Mouse (Mus musculus) G1E (cell line): ENCODE results near the gene Tacc2. TPM values are rescaled to one million over a fixed set of nuclear protein-coding genes. Genes with fewer than 3 reads are reported as not detected.

Experiments used
- ATAC-seq: 2 replicates; pipeline ENCODE4 v1.8.0; 2016; ENCODE audit warnings: mild to moderate bottlenecking; ENCODE audit not compliant: insufficient number of reproducible peaks, poor library complexity, low FRiP score, severe bottlenecking; ENCODE audit errors: extremely low read depth
- DNase-seq: peaks from one replicate; pipeline ENCODE4 v3.0.0; 2012; ENCODE audit warnings: low spot score
- H3K27me3 ChIP-seq: 2 replicates; pipeline ENCODE4 v1.6.1; 2012; ENCODE audit warnings: mild to moderate bottlenecking, low read length, inconsistent platforms; ENCODE audit not compliant: insufficient read depth
- H3K36me3 ChIP-seq: replicated peaks from 2 replicates; pipeline ENCODE3; 2012; ENCODE audit warnings: mild to moderate bottlenecking, inconsistent platforms
- H3K4me1 ChIP-seq: 2 replicates; pipeline ENCODE4 v1.6.1; 2012; ENCODE audit warnings: low read depth, low read length, inconsistent platforms, mixed read lengths; ENCODE audit not compliant: insufficient read depth
- H3K4me3 ChIP-seq: 2 replicates; pipeline ENCODE4 v1.5.1; 2012; ENCODE audit warnings: low read depth, mild to moderate bottlenecking, inconsistent platforms, low read length, moderate library complexity, mixed read lengths
- H3K9me3 ChIP-seq: replicated peaks from 2 replicates; pipeline ENCODE4 v1.6.1; 2012; ENCODE audit warnings: inconsistent platforms
- CTCF ChIP-seq: IDR thresholded peaks from 2 replicates; pipeline ENCODE4 v1.5.1; 2012; ENCODE audit warnings: low read depth, low read length, inconsistent platforms, mixed read lengths
- GATA1 ChIP-seq: IDR thresholded peaks from 2 replicates; pipeline ENCODE4 v1.6.1; 2012; ENCODE audit warnings: borderline replicate concordance, low read length, inconsistent platforms, mixed read lengths
- GATA2 ChIP-seq: IDR thresholded peaks from 2 replicates; pipeline ENCODE4 v1.6.1; 2012; ENCODE audit warnings: low read depth, low read length, inconsistent platforms, borderline replicate concordance
- POLR2AphosphoS5 ChIP-seq: IDR thresholded peaks from 2 replicates; pipeline ENCODE4 v1.6.1; 2012; ENCODE audit warnings: low read depth, low read length, inconsistent platforms; ENCODE audit not compliant: insufficient replicate concordance
- TAL1 ChIP-seq: conservative IDR thresholded peaks from 2 replicates; pipeline ENCODE4 v1.6.1; 2012; ENCODE audit warnings: low read depth, low read length, inconsistent platforms, mixed read lengths
- polyA plus RNA-seq: library from polyadenylated mRNA; stranded (reverse); fragments of >175 nt; gene quantifications from 2 replicates; pipeline ENCODE4 v1.2.3, GENCODE M21; 2012
- total RNA-seq, 2 experiments: library from RNA; stranded (forward) in 1 of 2; stranded (reverse) in 1 of 2; fragments of 200-1000 nt in 1 of 2; fragments of >200 nt in 1 of 2; fragmentation: Nextera tagmentation in 1 of 2; gene quantifications; 2 replicates each; pipeline ENCODE4 v1.2.3; 2014 to 2017

The Tacc2 gene
- total and polyA plus RNA-seq, 3 experiments, result 0.38 TPM; not detected in 2

DNA sequence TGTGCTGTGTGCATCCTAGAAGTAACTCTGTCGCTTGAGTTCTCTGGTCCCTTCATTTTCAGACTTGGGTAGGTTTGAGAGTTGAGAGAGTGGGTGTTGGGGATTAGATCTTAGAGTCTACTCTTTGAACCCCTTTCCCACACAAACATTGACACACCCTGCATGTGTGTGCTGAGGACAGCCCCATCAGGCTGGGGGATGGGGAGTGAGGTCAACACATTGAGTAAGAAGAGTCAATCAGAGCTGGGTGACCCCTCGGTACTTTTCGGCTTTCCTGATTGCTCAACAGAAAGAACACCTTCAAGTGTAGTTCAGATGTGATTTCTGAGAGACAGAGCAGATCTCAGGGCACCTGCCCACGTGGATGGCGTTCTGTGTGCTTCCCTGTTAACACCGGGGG, 139.8 kb downstream of the Tacc2 start:
- no peak overlapping the region for H3K4me3 ChIP-seq
- no peak for ATAC-seq
- no peaks in the 10 kb centered on the region for H3K4me1 ChIP-seq
- no peaks in the 10 kb centered on the region for H3K27me3 ChIP-seq
- TF ChIP-seq GATA2, result no peak
- TF ChIP-seq TAL1, result no peak
- TF ChIP-seq CTCF, result no peak
- TF ChIP-seq POLR2AphosphoS5, result no peak
- TF ChIP-seq GATA1, result no peak
- DNase-seq, result no peak
- H3K36me3 ChIP-seq, result no peaks in the 10 kb centered on the region
- peaks cover 85% of the 10 kb centered on the region for H3K9me3 ChIP-seq

GRCm38 (mm10) chr7:130719931-130720598, 142.8 kb downstream of the Tacc2 start:
- ATAC-seq (no peak), DNase-seq (no peak)
- no peak overlapping the region for H3K4me3 ChIP-seq
- TF ChIP-seq TAL1, result no peak
- no peak for TF ChIP-seq GATA1
- TF ChIP-seq CTCF, result no peak
- TF ChIP-seq GATA2, result no peak
- TF ChIP-seq POLR2AphosphoS5, result no peak
- peaks cover 92% of the 10 kb centered on the region for H3K9me3 ChIP-seq
- H3K4me1 ChIP-seq, result no peaks in the 10 kb centered on the region
- no peaks in the 10 kb centered on the region for H3K27me3 ChIP-seq
- no peaks in the 10 kb centered on the region for H3K36me3 ChIP-seq

GRCm38 (mm10) chr7:130720646-130721335, 143.6 kb downstream of the Tacc2 start:
- Histone ChIP-seq H3K9me3 (peaks cover 92% of the 10 kb centered on the region), H3K4me1 (no peaks in the 10 kb centered on the region), H3K27me3 (no peaks in the 10 kb centered on the region), H3K4me3 (no peak overlapping the region; the same call in 1 of the 2 replicates), H3K36me3 (no peaks in the 10 kb centered on the region)
- ATAC-seq (no peak), DNase-seq (no peak)
- no peak for TF ChIP-seq GATA1
- no peak for TF ChIP-seq CTCF
- no peak for TF ChIP-seq TAL1
- TF ChIP-seq POLR2AphosphoS5, result no peak
- no peak for TF ChIP-seq GATA2

- no peak for ATAC-seq
Measured at GRCm38 (mm10) chr7:130726185-130726584, 148.9 kb downstream of the Tacc2 start.

DNA sequence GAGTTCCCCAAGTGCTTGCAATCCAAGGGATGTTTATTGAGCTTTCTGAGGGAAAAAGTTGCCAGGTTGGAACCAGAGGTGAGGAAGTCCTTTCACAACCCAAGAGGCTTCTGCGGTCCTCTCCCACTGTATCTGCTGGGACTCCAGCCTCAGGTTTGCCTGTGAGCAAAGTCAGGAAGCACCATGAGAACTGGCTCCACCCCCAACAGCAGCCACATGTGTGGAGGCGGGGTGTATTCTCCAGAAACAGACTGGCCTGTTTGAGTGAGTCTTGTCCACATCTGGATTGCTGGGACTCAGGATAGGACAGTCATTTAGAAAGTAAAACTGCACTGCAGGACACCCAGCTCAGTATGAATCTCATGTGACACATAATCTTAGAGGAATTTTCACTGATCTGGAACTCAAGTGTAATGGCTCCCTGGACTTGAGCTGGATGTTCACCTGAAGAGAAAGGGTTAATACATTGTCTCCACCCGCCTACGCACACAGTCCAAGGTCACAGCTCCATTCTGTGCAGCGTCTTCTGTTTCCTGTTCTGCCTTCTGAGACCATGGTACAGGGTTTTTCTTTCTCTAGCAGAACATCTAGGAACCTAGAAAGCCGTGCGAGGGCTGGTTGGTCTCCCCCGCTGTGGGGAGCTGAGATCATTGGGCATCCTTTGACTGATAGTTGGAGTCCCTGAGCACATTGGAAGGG, 149.6 kb downstream of the Tacc2 start:
- no peaks in the 10 kb centered on the region for H3K36me3 ChIP-seq
- H3K27me3 ChIP-seq, result no peaks in the 10 kb centered on the region
- TF ChIP-seq TAL1 (no peak), POLR2AphosphoS5 (no peak), GATA1 (no peak), CTCF (no peak), GATA2 (no peak)
- ATAC-seq (no peak), DNase-seq (no peak)
- H3K9me3 ChIP-seq, result peaks cover 90% of the 10 kb centered on the region
- no peaks in the 10 kb centered on the region for H3K4me1 ChIP-seq
- H3K4me3 ChIP-seq, result no peak overlapping the region

More at GRCm38 (mm10) chr7:130726185-130726584, 148.9 kb downstream of the Tacc2 start:
- Histone ChIP-seq H3K4me1 (no peaks in the 10 kb centered on the region), H3K36me3 (no peaks in the 10 kb centered on the region), H3K9me3 (peaks cover 91% of the 10 kb centered on the region), H3K27me3 (no peaks in the 10 kb centered on the region), H3K4me3 (no peak overlapping the region)
- DNase-seq, result no peak
- no peak for TF ChIP-seq GATA1
- no peak for TF ChIP-seq POLR2AphosphoS5
- TF ChIP-seq CTCF, result no peak
- TF ChIP-seq GATA2, result no peak
- no peak for TF ChIP-seq TAL1

DNA sequence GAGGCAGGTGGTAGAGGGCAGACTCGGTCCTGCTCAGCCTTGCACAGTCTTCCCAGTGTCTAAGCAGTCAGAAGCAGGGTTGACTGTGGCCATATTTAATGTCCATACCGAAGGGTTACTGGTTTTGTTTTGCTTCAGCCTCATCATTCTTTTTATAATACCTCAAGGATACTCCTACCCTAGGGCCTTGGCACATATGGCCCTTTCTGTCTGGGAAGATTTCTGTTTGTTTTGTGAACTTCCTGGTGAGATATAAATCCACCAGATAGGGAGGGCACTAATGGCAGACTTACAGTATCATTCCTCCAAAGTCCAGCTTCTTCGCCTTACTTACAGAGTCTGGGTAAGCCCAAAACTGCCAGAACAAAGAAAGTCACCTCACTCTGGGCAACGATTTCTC, 150.3 kb downstream of the Tacc2 start:
- no peak overlapping the region for H3K4me3 ChIP-seq
- no peaks in the 10 kb centered on the region for H3K36me3 ChIP-seq
- H3K9me3 ChIP-seq, result peaks cover 88% of the 10 kb centered on the region
- no peak for ATAC-seq
- TF ChIP-seq TAL1, result no peak
- no peaks in the 10 kb centered on the region for H3K27me3 ChIP-seq
- H3K4me1 ChIP-seq, result no peaks in the 10 kb centered on the region
- no peak for DNase-seq
